Mouse (Mus musculus) limb, embryonic 15.5 days (tissue): ENCODE data around the gene Dnajb14. TPM values are rescaled to one million over a fixed set of nuclear protein-coding genes. Genes with fewer than 3 reads are reported as not detected.
A peak's percentile ranks its signal among the peaks of the same experiment; 100 is the strongest.
"Not testable (repeated sequence)": the region's sequence is repeated elsewhere in the genome, so short reads cannot be mapped to it uniquely, and the experiment has no call there.

Source experiments
- ATAC-seq: fragments of 200-750 bp; cut with Nextera tagmentation; 2 replicates; pipeline ENCODE4 v1.8.0; 2017; ENCODE audit warnings: low read depth, moderate TSS enrichment; ENCODE audit not compliant: insufficient number of reproducible peaks, low FRiP score, low TSS enrichment
- H3K27ac ChIP-seq: fragments of 300-500 bp; sonication (generic); 2 replicates; pipeline ENCODE4 v1.5.1; 2015; ENCODE audit warnings: moderate library complexity, mild to moderate bottlenecking, inconsistent platforms
- H3K27me3 ChIP-seq: fragments of 300-500 bp; sonication (generic); 2 replicates; pipeline ENCODE4 v1.6.1; 2015; ENCODE audit warnings: inconsistent platforms
- H3K36me3 ChIP-seq: fragments of 300-500 bp; sonication (generic); 2 replicates; pipeline ENCODE4 v1.6.1; 2015; ENCODE audit warnings: inconsistent platforms
- H3K4me1 ChIP-seq: fragments of 300-500 bp; sonication (generic); 2 replicates; pipeline ENCODE4 v1.6.1; 2015; ENCODE audit warnings: inconsistent platforms
- H3K4me2 ChIP-seq: fragments of 300-500 bp; sonication (generic); 2 replicates; pipeline ENCODE4 v1.6.1; 2015; ENCODE audit warnings: mild to moderate bottlenecking, inconsistent platforms
- H3K4me3 ChIP-seq: fragments of 300-500 bp; sonication (generic); 2 replicates; pipeline ENCODE4 v1.5.1; 2015; ENCODE audit warnings: mild to moderate bottlenecking, inconsistent platforms
- H3K9ac ChIP-seq: fragments of 300-500 bp; sonication (generic); 2 replicates; pipeline ENCODE4 v1.6.1; 2015; ENCODE audit warnings: inconsistent platforms
- H3K9me3 ChIP-seq: fragments of 300-500 bp; sonication (generic); 2 replicates; pipeline ENCODE4 v1.6.1; 2016; ENCODE audit warnings: inconsistent platforms
- WGBS: fragments of 180-500 bp; shearing (Covaris S2); methylation state at CpG from one replicate; pipeline ENCODE4 v1.1.7; 2015; 5-methylcytosine and 5-hydroxymethylcytosine counted together
- polyA plus RNA-seq: library from polyadenylated mRNA; unstranded; fragments of >200 nt; fragmentation: Nextera tagmentation; extraction: Ambion mirVana; gene quantifications from 2 replicates; pipeline ENCODE4 v1.2.1, GENCODE M21; 2015

Gene Dnajb14
- polyA plus RNA-seq, 1 experiment from 2014 or later, result 11.1 TPM

- WGBS, result 78% methylated on average over 4 of the region's 5 CpGs
- Histone ChIP-seq H3K4me3 (no peak overlapping the region), H3K36me3 (no peaks in the 10 kb centered on the region), H3K9ac (no peak overlapping the region), H3K4me2 (no peak overlapping the region), H3K27ac (no peak overlapping the region), H3K9me3 (no peaks in the 10 kb centered on the region), H3K27me3 (no peaks in the 10 kb centered on the region), H3K4me1 (no peaks in the 10 kb centered on the region)
- no peak for ATAC-seq
These were observed 20.9 kb upstream of the Dnajb14 start for GRCm38 (mm10) chr3:137846552-137846951.

DNA sequence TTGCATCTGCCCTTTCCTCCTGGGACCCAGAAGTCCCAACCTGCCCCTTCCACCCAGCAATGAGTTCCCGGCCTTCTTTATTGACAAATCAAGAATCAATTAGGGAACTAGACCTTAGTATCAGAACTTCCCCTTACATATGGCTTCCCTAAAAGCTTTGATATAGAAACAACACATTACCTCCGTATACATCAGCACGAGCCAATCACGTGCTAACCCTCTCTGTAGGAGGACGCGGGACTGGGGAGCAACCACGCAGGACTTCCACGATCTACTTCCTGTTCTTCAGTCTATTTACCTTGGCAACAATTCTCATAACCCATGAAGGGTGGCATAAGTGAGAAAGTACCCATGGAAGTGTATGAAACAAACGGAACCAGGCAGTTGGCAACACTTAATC, 19.1 kb upstream of the Dnajb14 start:
- Histone ChIP-seq H3K9me3 (no peaks in the 10 kb centered on the region), H3K9ac (no peak overlapping the region), H3K27me3 (no peaks in the 10 kb centered on the region), H3K4me3 (no peak overlapping the region), H3K4me1 (no peaks in the 10 kb centered on the region), H3K36me3 (no peaks in the 10 kb centered on the region), H3K27ac (no peak overlapping the region), H3K4me2 (no peak overlapping the region)
- ATAC-seq, result no peak
- WGBS, result 88% methylated on average over 9 of the region's 9 CpGs

- WGBS, result 94% methylated on average over 5 of the region's 5 CpGs
- H3K27ac ChIP-seq, result no peak overlapping the region
- H3K36me3 ChIP-seq, result no peaks in the 10 kb centered on the region
- H3K9me3 ChIP-seq, result no peaks in the 10 kb centered on the region
- H3K4me1 ChIP-seq, result no peaks in the 10 kb centered on the region
- no peak overlapping the region for H3K4me2 ChIP-seq
- H3K27me3 ChIP-seq, result no peaks in the 10 kb centered on the region
- H3K4me3 ChIP-seq, result no peak overlapping the region
- no peak overlapping the region for H3K9ac ChIP-seq
- ATAC-seq, result no peak
These were observed 17.8 kb upstream of the Dnajb14 start for GRCm38 (mm10) chr3:137849697-137850096.

DNA sequence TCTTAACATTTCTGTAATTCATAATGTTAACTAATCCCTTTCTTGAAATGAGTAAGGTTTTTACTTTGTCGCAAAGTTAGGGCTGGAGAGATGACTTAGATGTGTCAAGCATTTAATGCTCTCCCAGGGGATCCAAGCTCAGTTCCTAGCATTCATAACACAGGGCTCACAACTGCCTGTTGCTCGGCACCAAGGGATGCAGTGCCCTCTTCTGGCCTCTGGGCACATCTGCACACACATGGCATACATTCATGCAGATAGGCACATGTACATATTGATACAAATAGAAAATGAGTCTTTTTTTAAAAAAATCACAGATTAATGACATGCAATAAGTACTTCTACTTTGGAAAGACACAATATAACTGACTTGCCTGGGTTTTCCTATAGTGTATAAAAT, 16.3 kb upstream of the Dnajb14 start:
- H3K9me3 ChIP-seq, result no peaks in the 10 kb centered on the region
- H3K4me3 ChIP-seq, result no peak overlapping the region
- 85% methylated on average over 2 of the region's 2 CpGs for WGBS
- H3K9ac ChIP-seq, result no peak overlapping the region
- H3K36me3 ChIP-seq, result no peaks in the 10 kb centered on the region
- no peak overlapping the region for H3K4me2 ChIP-seq
- no peak overlapping the region for H3K27ac ChIP-seq
- ATAC-seq, result no peak
- H3K27me3 ChIP-seq, result no peaks in the 10 kb centered on the region
- no peaks in the 10 kb centered on the region for H3K4me1 ChIP-seq

GRCm38 (mm10) chr3:137853011-137853410, 14.5 kb upstream of the Dnajb14 start:
- not testable (repeated sequence) for H3K9me3 ChIP-seq, H3K4me2 ChIP-seq, H3K9ac ChIP-seq, H3K4me3 ChIP-seq, H3K4me1 ChIP-seq, ATAC-seq, H3K27ac ChIP-seq, H3K27me3 ChIP-seq, H3K36me3 ChIP-seq
- 88% methylated on average over 1 of the region's 1 CpGs for WGBS

- peaks cover under 1% of the 10 kb centered on the region; the same call in 1 of the 2 replicates for H3K4me1 ChIP-seq
- H3K9me3 ChIP-seq, result no peaks in the 10 kb centered on the region
- H3K27ac ChIP-seq, result no peak overlapping the region
- ATAC-seq, result no peak
- no peaks in the 10 kb centered on the region for H3K36me3 ChIP-seq
- 66% methylated on average over 3 of the region's 3 CpGs for WGBS
- H3K9ac ChIP-seq, result no peak overlapping the region
- no peak overlapping the region for H3K4me3 ChIP-seq
- H3K27me3 ChIP-seq, result no peaks in the 10 kb centered on the region
- no peak overlapping the region for H3K4me2 ChIP-seq
These were observed 12.1 kb upstream of the Dnajb14 start for GRCm38 (mm10) chr3:137855328-137855727.

DNA sequence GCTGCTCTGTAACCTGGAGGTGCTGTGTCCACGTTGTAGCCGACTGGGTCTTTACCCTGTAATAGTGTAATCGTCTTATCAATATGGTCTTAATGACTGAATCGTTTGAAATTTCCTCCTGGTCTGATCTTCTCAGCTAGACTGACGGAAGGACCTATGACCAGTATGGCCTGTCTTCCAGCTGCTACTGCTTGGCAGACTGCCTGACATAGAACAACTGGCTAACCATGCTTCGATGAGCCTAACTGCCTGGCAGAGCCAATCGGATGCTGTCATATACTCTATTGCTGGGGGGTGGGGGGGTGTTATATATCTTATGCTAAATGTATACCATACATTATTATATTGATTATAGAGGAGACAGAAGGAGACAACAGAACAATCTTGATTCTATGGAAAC, 11.4 kb upstream of the Dnajb14 start:
- no peak for ATAC-seq
- H3K9ac ChIP-seq, result no peak overlapping the region
- H3K27me3 ChIP-seq, result no peaks in the 10 kb centered on the region
- H3K4me2 ChIP-seq, result no peak overlapping the region
- no peak overlapping the region for H3K4me3 ChIP-seq
- no peak overlapping the region for H3K27ac ChIP-seq
- no peaks in the 10 kb centered on the region for H3K9me3 ChIP-seq
- H3K4me1 ChIP-seq, result peaks cover 8% of the 10 kb centered on the region; the same call in 1 of the 2 replicates
- WGBS, result 76% methylated on average over 7 of the region's 7 CpGs
- no peaks in the 10 kb centered on the region for H3K36me3 ChIP-seq

DNA sequence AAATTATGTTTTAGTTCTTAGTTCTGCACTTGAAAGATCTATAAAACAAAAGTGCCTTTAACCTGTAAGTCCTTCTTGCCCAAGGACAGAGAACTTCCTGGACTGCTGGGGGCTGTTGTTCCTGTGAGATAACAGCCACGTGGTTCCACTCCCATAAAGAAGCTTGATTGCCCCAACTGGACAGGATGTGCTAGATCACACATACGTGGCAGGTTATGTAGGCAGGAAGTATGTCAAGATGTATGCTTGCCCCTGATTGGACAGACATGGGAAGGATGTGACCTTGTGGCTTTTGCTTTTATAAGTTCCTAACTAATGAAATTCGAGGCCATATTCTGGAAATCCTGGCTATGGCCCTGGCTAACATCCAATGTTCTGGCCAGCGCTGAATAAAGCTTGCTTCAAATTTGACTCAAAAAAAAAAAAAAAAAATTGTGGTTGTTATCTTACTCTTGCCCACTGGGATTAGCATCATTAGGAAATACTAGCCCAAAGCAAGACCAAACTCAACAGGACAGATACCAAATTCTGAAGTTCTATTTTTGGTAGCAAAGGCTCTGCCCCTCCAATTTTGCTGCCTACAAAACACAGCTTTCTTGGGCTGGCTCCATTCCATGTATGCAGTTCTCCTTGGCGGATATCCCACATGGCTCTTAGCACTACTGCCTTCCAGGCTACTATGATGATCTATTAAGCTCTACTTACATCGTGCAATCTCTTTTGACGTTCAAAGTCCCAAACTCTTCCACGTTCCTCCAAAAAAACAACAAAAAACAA, 6.9 kb upstream of the Dnajb14 start:
- no peak overlapping the region for H3K4me2 ChIP-seq
- H3K27ac ChIP-seq, result peak overlapping the region; percentile 27; the same call in 1 of the 2 replicates
- peaks cover 10% of the 10 kb centered on the region; the same call in 1 of the 2 replicates for H3K4me1 ChIP-seq
- no peaks in the 10 kb centered on the region for H3K27me3 ChIP-seq
- no peak overlapping the region for H3K9ac ChIP-seq
- WGBS, result 45% methylated on average over 8 of the region's 8 CpGs
- no peaks in the 10 kb centered on the region for H3K9me3 ChIP-seq
- H3K36me3 ChIP-seq, result no peaks in the 10 kb centered on the region
- H3K4me3 ChIP-seq, result no peak overlapping the region
- no peak for ATAC-seq

DNA sequence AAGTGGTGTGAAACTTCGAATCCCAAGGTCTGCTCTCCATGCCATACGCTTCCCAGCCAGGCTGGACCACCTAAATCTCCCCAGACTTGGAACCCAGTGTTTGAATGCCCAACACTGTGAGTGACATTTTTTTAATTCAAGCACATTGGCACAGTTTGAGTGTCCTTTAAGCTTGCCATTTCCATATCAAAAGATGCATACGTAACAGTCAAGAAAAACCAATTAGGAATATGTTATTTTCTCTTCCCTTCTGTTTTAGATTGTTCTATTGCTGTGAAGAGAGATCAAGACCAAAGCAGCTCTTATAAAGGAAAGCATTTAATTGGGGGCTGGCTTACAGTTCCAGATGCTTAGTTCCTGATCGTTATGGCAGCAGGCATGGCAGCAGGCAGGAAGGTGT, 6.0 kb upstream of the Dnajb14 start:
- 86% methylated on average over 4 of the region's 4 CpGs for WGBS
- Histone ChIP-seq H3K9me3 (no peaks in the 10 kb centered on the region), H3K27me3 (no peaks in the 10 kb centered on the region), H3K4me3 (no peak overlapping the region), H3K9ac (no peak overlapping the region), H3K4me1 (peaks cover 10% of the 10 kb centered on the region; the same call in 1 of the 2 replicates), H3K4me2 (no peak overlapping the region), H3K27ac (no peak overlapping the region), H3K36me3 (0 out of 2 replicates have a peak, but pooled peaks cover 3% of the 10 kb centered on the region)
- ATAC-seq, result no peak

DNA sequence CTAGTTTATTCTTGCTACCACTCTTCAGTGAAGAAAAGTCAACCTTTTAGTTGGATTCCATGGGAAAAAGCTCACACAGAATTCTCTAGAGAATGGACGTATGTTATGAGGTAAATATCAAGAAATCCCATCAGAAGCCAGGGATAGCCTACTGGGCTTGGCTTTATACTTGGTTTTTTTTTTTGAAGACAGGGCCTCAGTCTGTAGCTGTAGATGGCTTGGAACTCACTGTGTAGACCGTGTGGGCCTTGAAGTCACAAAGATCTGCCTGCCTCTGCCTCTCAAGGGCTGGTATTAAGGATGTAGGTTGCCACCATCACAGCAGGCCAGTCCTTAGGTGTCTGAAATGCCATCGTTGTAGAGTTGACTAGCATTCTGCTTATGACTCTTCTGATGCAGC, 4.9 kb upstream of the Dnajb14 start:
- Histone ChIP-seq H3K4me1 (peaks cover 17% of the 10 kb centered on the region), H3K9me3 (no peaks in the 10 kb centered on the region), H3K4me3 (no peak overlapping the region), H3K27ac (no peak overlapping the region), H3K4me2 (no peak overlapping the region), H3K9ac (no peak overlapping the region), H3K27me3 (no peaks in the 10 kb centered on the region), H3K36me3 (0 out of 2 replicates have a peak, but pooled peaks cover 3% of the 10 kb centered on the region)
- 94% methylated on average over 3 of the region's 3 CpGs for WGBS
- no peak for ATAC-seq

DNA sequence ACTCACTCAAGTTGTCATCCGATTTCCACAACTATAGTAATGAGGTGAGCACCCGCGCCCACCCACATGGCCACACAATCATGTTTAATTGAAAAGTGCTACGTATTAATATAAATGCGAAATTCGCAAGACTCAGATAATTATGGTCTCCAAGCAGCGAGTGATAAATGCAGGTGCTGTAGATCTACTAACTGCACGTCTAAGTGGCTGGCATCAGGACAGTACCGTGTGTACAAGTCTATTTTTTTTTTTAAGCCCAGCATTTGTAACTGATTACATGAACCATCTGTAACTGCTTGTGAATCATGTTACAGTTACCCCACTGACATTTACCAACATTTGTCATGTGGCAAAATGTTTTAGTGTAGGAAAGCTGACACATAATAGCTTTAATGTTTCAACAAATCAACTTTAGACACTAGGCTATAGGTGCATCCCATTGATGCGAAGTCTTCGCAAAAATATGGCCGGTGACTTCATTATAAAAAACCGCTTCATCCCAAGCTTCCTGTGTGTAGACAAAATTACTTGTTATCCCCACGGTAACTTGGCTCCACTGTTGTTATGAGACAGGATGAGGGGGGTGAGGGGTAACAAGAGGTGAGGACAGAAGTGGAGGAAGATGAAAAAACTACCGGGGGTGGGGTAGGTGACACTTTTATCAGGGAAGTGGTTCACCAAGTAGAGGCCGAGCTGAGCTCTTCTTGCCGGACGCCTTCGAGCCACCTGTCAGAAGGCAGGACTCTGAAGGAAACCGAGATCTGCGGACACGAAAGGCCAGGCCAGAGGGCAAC, 3.9 kb upstream of the Dnajb14 start:
- WGBS, result 31% methylated on average over 22 of the region's 22 CpGs
- Histone ChIP-seq H3K27me3 (no peaks in the 10 kb centered on the region), H3K36me3 (0 out of 2 replicates have a peak, but pooled peaks cover 3% of the 10 kb centered on the region), H3K4me3 (peak overlapping the region; percentile 80), H3K9ac (peak overlapping the region; percentile 53), H3K4me2 (peak overlapping the region; percentile 60), H3K9me3 (no peaks in the 10 kb centered on the region), H3K27ac (peak overlapping the region; percentile 87), H3K4me1 (peaks cover 17% of the 10 kb centered on the region)
- ATAC-seq, result no peak
